In the genomic region with DNA sequence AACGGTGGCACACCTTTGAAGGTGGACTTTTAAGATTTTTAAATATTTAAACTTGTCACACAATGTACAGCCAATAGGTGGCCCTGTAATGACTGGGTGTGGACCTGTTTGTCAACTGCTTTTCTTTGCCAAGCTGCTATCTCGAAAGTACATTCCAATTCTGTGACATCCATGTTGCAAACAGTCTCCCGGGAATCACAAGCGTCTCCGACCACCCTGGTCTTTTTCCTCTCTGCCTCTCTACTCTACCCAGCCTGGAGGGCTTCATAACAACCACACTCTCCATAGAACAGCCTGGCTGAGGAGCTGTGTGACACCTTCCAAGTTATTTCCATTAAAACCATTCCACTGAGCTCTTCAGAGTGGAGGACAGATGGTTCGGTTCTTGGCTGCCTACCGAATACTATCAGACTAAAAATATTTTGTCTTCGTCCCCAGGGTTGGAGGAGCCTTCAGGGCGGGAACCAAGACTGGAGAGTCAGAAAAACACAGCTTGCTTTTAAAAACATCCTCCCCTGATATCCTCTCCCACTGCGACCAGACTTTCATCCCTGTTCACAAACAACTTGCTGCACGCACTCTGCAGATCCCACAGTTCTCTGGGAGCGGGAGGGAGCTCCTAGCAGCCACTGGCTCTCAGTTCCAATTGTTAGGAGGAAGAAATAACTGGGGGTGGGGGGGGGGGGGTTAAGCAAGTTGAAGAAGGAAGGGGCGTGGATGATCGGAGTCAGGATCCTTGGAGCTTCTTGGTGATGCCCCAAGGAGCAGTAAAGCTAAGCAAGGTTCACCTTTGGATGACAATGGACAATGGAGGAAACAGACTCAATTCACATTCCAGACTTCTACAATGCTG, we compare ENCODE assay signal across 8 mouse cellular contexts.
DNase-seq lines count a peak whose midpoint lies in the region; ATAC-seq lines count a peak whose summit lies in the region.

No protein-coding gene starts in this region.

- H3K27ac ChIP-seq in intestine, embryonic 15.5 days: peak overlapping the region; percentile 69

- ATAC-seq in intestine, embryonic 15.5 days: peak; percentile 23; the same call in 1 of the 2 replicates
- ATAC-seq in CD4-positive, CD25-positive, alpha-beta regulatory T cell, adult 4 months: no peak
- ATAC-seq in megakaryocyte-erythroid progenitor cell, adult 5-6 weeks (replicated peaks; ENCODE audit: low FRiP score, low TSS enrichment, poor library complexity, severe bottlenecking): no peak

- DNase-seq in left cerebral cortex, adult 11 months (ENCODE audit: low spot score): peak; percentile 47
- no peak for DNase-seq in left cerebral cortex, postnatal 4 days
- peak; percentile 83 for DNase-seq in cerebellum, adult 11-12 months
- DNase-seq in frontal cortex, postnatal 36 days (ENCODE audit: low spot score in 2 of 2): peak; percentile 49 to 84
- peak; percentile 64 to 81 for DNase-seq in lung, adult 18-20 months

- no peaks in the 10 kb centered on the region for H3K9me3 ChIP-seq in intestine, embryonic 15.5 days

- H3K36me3 ChIP-seq in intestine, embryonic 15.5 days: no peaks in the 10 kb centered on the region

- intact Hi-C loops in left cerebral cortex, postnatal 4 days (cut with DNase I): no loop called here

- no peak overlapping the region for H3K4me2 ChIP-seq in intestine, embryonic 15.5 days (replicated peaks)

- H3K4me1 ChIP-seq in intestine, embryonic 15.5 days (replicated peaks): peaks cover 13% of the 10 kb centered on the region

- H3K27me3 ChIP-seq in intestine, embryonic 15.5 days (replicated peaks): no peaks in the 10 kb centered on the region

- WGBS in intestine, embryonic 15.5 days: 45% methylated on average over 14 of the region's 14 CpGs

- H3K4me3 ChIP-seq in intestine, embryonic 15.5 days (replicated peaks): no peak overlapping the region

- H3K9ac ChIP-seq in intestine, embryonic 15.5 days: no peak overlapping the region
